Mouse (Mus musculus): ENCODE data around the gene Sh3kbp1.
A peak's percentile ranks its signal among the peaks of the same experiment; 100 is the strongest.

The Sh3kbp1 gene

GRCm38 (mm10) chrX:159942569-159942968 is 315.5 kb downstream of the Sh3kbp1 start:
- no peak for DNase-seq

GRCm38 (mm10) chrX:159943586-159943985 is 316.5 kb downstream of the Sh3kbp1 start:
- no peak for DNase-seq

GRCm38 (mm10) chrX:159953546-159954429 is 326.7 kb downstream of the Sh3kbp1 start:
- DNase-seq: no peak

GRCm38 (mm10) chrX:159954430-159954779 is 327.3 kb downstream of the Sh3kbp1 start:
- no peak for DNase-seq

- no peak for DNase-seq
Observed at GRCm38 (mm10) chrX:159955433-159955832, 328.4 kb downstream of the Sh3kbp1 start.

- DNase-seq: no peak
Observed at GRCm38 (mm10) chrX:159961385-159961784, 334.3 kb downstream of the Sh3kbp1 start.

- peak in 1 of 2 experiments; percentile 76 for DNase-seq
Observed at GRCm38 (mm10) chrX:159963273-159963672, 336.2 kb downstream of the Sh3kbp1 start.

- no peak for DNase-seq
Observed at GRCm38 (mm10) chrX:159963925-159964324, 336.9 kb downstream of the Sh3kbp1 start.

GRCm38 (mm10) chrX:159969025-159969424 is 342.0 kb downstream of the Sh3kbp1 start:
- DNase-seq: peak; percentile 8 to 42

GRCm38 (mm10) chrX:159971091-159971779 is 344.2 kb downstream of the Sh3kbp1 start:
- peak; percentile 14 to 62 for DNase-seq

GRCm38 (mm10) chrX:159973730-159974129 is 346.7 kb downstream of the Sh3kbp1 start:
- DNase-seq: peak in 1 of 2 experiments; percentile 21

- DNase-seq: no peak
Observed at GRCm38 (mm10) chrX:159976243-159976642, 349.2 kb downstream of the Sh3kbp1 start.

GRCm38 (mm10) chrX:159988002-159988960 is 361.2 kb downstream of the Sh3kbp1 start, which contains the start of gene Map3k15:
Gene Map3k15 (plus strand): TSS chrX:159988433.
- peak; percentile 69 to 88 for DNase-seq

- no peak for DNase-seq
Observed at GRCm38 (mm10) chrX:159995808-159996207, 368.7 kb downstream of the Sh3kbp1 start.
